Mouse (Mus musculus) neural tube, embryonic 11.5 days (tissue): Measurements from ENCODE around the gene Pde6h. TPM values are rescaled to one million over a fixed set of nuclear protein-coding genes. Genes with fewer than 3 reads are reported as not detected.

Source experiments
- ATAC-seq: fragments of 200-750 bp; cut with Nextera tagmentation; 2 replicates; pipeline ENCODE4 v1.8.0; 2017; ENCODE audit warnings: moderate number of reproducible peaks, mild to moderate bottlenecking, moderate TSS enrichment, moderate library complexity; ENCODE audit not compliant: insufficient read depth, low FRiP score, low TSS enrichment
- DNase-seq: peaks from one replicate; pipeline ENCODE4 v3.0.0-alpha.2; 2015; ENCODE audit warnings: low spot score
- H3K27ac ChIP-seq: fragments of 300-500 bp; sonication (generic); 2 replicates; pipeline ENCODE4 v1.5.1; 2014; ENCODE audit warnings: low read depth, mild to moderate bottlenecking, low read length
- H3K27me3 ChIP-seq: fragments of 300-500 bp; sonication (generic); 2 replicates; pipeline ENCODE4 v1.6.1; 2014; ENCODE audit warnings: mild to moderate bottlenecking, low read length, mixed read lengths; ENCODE audit not compliant: control insufficient read depth, insufficient read depth
- H3K36me3 ChIP-seq: fragments of 300-500 bp; sonication (generic); 2 replicates; pipeline ENCODE4 v1.6.1; 2014; ENCODE audit warnings: mild to moderate bottlenecking, low read length, moderate library complexity, mixed read lengths; ENCODE audit not compliant: control insufficient read depth, insufficient read depth
- H3K4me1 ChIP-seq: fragments of 300-500 bp; sonication (generic); 2 replicates; pipeline ENCODE4 v1.6.1; 2014; ENCODE audit warnings: low read length, mixed read lengths; ENCODE audit not compliant: control insufficient read depth, insufficient read depth
- H3K4me2 ChIP-seq: fragments of 300-500 bp; sonication (generic); 2 replicates; pipeline ENCODE4 v1.6.1; 2014; ENCODE audit warnings: low read depth, mild to moderate bottlenecking, moderate library complexity
- H3K4me3 ChIP-seq: fragments of 300-500 bp; sonication (generic); 2 replicates; pipeline ENCODE4 v1.5.1; 2014; ENCODE audit warnings: low read depth, low read length
- H3K9ac ChIP-seq: fragments of 300-500 bp; sonication (generic); 2 replicates; pipeline ENCODE4 v1.6.1; 2014; ENCODE audit warnings: mild to moderate bottlenecking, low read length
- H3K9me3 ChIP-seq: fragments of 300-500 bp; sonication (generic); 2 replicates; pipeline ENCODE4 v1.6.1; 2016; ENCODE audit warnings: low read length; ENCODE audit not compliant: control insufficient read depth
- WGBS: fragments of 180-500 bp; shearing (Covaris S2); extraction: QIAGEN DNeasy Blood & Tissue Kit; methylation state at CpG from one replicate; pipeline ENCODE4 v1.1.7; 2014; 5-methylcytosine and 5-hydroxymethylcytosine counted together
- polyA plus RNA-seq: library from polyadenylated mRNA; unstranded; fragments of >200 nt; fragmentation: Nextera tagmentation; extraction: Ambion mirVana; gene quantifications from 2 replicates; pipeline ENCODE4 v1.2.1, GENCODE M21; 2014

Pde6h gene
- polyA plus RNA-seq, 1 experiment from 2014 or later, result not detected

DNA sequence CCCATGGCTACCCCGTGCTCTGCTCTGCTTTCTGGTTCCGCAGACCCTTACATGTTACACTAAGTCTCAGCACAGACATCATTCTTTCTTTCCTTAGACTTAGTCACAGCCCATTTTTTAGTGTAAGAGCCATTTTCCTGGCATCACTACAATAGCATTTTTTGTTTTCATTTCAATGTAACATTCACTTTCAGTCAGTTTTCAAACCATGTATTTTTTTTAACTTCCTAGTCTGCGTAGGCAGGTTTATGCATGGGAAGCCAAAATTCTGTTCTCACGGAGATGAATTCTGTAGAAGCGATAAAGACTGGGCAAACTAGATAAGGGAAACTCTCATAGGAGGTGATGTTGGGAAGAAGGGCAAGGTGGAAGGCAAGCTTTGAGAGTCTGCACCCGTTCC lies 34.1 kb upstream of the Pde6h start:
- ATAC-seq (no peak), DNase-seq (no peak)
- Histone ChIP-seq H3K27ac (no peak overlapping the region), H3K4me1 (no peaks in the 10 kb centered on the region), H3K9me3 (no peaks in the 10 kb centered on the region), H3K4me3 (no peak overlapping the region), H3K9ac (no peak overlapping the region), H3K36me3 (no peaks in the 10 kb centered on the region), H3K4me2 (no peak overlapping the region), H3K27me3 (no peaks in the 10 kb centered on the region)
- whole genome bisulfite sequencing, result 90% methylated on average over 6 of the region's 6 CpGs

DNA sequence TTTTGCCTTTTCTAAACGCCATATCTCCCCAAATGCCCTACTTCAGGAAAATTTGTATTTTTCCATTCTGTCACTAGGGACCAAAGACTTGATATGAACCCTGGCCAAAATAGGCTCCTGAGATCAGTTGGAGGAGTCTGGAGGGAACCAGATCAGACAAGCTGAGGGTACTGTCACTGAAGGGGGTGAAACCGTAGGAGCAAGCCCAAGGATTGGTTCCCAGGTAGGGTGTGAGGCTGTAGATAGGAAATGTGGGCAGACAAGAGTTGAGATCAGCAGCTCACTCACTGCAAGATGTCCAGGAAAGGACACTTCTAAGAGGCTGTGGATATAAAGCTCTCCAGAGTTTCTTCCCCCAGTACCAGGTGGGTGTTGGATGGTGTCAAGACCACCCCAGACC lies 31.6 kb upstream of the Pde6h start:
- 85% methylated on average over 2 of the region's 2 CpGs for WGBS
- DNase-seq (no peak), ATAC-seq (no peak)
- H3K9ac ChIP-seq, result no peak overlapping the region
- no peak overlapping the region for H3K4me2 ChIP-seq
- H3K27ac ChIP-seq, result no peak overlapping the region
- no peaks in the 10 kb centered on the region for H3K36me3 ChIP-seq
- H3K4me1 ChIP-seq, result no peaks in the 10 kb centered on the region
- H3K4me3 ChIP-seq, result no peak overlapping the region
- no peaks in the 10 kb centered on the region for H3K27me3 ChIP-seq
- H3K9me3 ChIP-seq, result no peaks in the 10 kb centered on the region

DNA sequence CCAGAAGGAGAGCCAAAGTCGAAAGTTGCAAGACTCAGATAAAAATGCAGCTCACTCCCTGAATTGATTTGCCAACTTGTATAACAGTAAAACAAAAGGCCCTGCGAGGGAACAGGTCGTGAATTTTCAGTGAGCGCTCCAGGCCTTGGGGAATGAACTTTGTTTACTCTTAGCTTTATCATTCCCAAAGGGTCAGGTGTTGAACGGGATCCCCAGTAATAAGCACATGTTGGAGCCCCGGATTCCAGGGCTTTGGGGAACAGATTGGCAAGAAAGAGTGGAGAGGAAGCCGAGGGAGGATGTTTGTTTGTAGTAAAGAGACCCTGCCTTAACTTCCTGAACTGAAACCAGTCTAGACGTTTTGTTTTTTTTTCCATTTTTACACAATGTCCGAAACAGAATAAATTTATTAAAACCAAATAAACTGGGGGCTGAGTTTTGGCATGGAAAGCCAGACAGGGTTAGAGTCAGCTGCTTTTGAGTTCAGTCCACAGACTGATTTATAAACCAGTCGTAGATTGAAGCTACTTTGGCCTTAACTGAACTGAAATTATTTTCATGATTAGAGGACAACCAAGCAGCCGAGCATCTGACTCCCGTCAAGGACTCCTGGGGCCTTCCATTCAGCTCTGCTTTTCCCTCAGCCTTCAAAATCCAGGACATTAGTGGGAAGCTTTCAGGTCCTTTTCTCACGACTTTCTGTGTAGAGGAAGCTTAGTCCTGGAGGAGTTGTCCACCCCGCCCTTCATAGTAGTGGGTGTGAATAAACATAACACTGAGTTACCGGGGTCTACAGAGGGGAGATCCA lies 28.9 kb upstream of the Pde6h start:
- H3K36me3 ChIP-seq, result no peaks in the 10 kb centered on the region
- H3K4me2 ChIP-seq, result no peak overlapping the region
- no peak overlapping the region for H3K27ac ChIP-seq
- H3K9ac ChIP-seq, result no peak overlapping the region
- 69% methylated on average over 15 of the region's 15 CpGs for WGBS
- H3K4me1 ChIP-seq, result no peaks in the 10 kb centered on the region
- DNase-seq, result no peak
- H3K27me3 ChIP-seq, result no peaks in the 10 kb centered on the region
- no peaks in the 10 kb centered on the region for H3K9me3 ChIP-seq
- H3K4me3 ChIP-seq, result no peak overlapping the region
- ATAC-seq, result no peak

DNA sequence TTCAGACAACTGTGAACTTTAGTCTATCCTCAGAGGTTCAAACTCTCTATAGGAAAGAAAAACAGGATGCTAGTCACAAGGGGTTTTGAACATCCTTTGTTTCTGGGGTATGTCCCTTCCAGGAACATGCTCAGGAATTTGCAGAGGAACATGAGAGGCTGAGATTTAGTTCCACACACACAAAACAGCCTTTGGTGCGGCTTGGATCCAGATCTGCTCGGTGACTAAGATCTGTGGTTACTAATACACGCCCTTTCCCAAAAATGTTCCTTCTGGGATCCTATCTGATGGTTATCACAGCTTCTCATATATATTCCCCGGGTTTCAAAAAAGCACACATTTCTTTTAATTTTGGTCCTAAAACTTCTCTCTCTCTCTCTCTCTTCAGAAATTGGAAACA lies 25.8 kb upstream of the Pde6h start:
- no peaks in the 10 kb centered on the region for H3K4me1 ChIP-seq
- ATAC-seq, result no peak

DNA sequence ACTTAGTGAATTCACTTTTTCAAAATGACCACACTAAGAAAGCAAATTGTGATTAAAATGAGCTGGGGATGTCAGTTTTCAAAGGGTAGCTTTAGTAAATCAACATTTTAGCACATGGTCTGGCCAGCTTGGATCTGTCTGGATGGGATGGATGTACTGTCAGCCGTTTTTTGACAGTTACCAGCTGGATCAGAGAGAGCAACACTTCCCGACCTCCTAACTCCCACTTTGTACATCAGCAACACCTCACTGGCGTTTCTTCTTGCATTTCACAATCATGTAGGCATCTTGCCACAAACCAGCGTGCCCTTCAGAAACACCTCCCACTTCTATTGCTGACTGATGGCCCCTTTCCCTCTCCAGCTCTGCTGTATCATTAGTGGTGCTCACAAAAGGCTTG lies 25.4 kb upstream of the Pde6h start:
- no peaks in the 10 kb centered on the region for H3K36me3 ChIP-seq
- ATAC-seq, result no peak
- H3K4me3 ChIP-seq, result no peak overlapping the region
- H3K4me1 ChIP-seq, result no peaks in the 10 kb centered on the region
- H3K27me3 ChIP-seq, result no peaks in the 10 kb centered on the region
- 77% methylated on average over 4 of the region's 4 CpGs for WGBS
- no peaks in the 10 kb centered on the region for H3K9me3 ChIP-seq
- no peak for DNase-seq
- H3K4me2 ChIP-seq, result no peak overlapping the region
- H3K27ac ChIP-seq, result no peak overlapping the region
- no peak overlapping the region for H3K9ac ChIP-seq

More for the DNA sequence above, 25.8 kb upstream of the Pde6h start:
- Histone ChIP-seq H3K9ac (no peak overlapping the region), H3K4me3 (no peak overlapping the region), H3K4me2 (no peak overlapping the region), H3K36me3 (no peaks in the 10 kb centered on the region), H3K27me3 (no peaks in the 10 kb centered on the region), H3K27ac (no peak overlapping the region), H3K9me3 (no peaks in the 10 kb centered on the region)
- DNase-seq, result no peak
- 84% methylated on average over 4 of the region's 4 CpGs for WGBS

DNA sequence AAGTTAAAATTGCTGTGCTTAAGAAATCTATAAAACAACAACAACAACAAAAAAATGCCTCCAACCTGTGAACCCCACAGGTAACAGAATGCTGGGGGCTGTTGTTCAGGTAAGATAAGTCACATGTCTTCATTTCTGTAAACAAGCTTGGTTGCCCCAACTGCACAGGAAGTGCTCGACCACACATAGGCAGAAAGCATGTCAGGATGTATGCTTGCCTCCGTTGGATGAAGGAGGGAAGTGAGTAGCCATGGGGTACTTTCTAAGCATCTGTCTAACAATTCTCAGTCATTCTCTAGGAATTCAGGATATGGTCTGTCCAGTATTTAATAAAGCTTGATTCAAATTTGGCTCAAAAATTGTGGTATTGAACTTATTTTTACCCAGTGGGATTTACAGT lies 24.7 kb upstream of the Pde6h start:
- H3K4me3 ChIP-seq, result no peak overlapping the region
- no peak overlapping the region for H3K4me2 ChIP-seq
- H3K27ac ChIP-seq, result no peak overlapping the region
- ATAC-seq (no peak), DNase-seq (no peak)
- no peaks in the 10 kb centered on the region for H3K4me1 ChIP-seq
- WGBS, result 76% methylated on average over 2 of the region's 2 CpGs
- H3K27me3 ChIP-seq, result no peaks in the 10 kb centered on the region
- no peaks in the 10 kb centered on the region for H3K9me3 ChIP-seq
- H3K9ac ChIP-seq, result no peak overlapping the region
- no peaks in the 10 kb centered on the region for H3K36me3 ChIP-seq

DNA sequence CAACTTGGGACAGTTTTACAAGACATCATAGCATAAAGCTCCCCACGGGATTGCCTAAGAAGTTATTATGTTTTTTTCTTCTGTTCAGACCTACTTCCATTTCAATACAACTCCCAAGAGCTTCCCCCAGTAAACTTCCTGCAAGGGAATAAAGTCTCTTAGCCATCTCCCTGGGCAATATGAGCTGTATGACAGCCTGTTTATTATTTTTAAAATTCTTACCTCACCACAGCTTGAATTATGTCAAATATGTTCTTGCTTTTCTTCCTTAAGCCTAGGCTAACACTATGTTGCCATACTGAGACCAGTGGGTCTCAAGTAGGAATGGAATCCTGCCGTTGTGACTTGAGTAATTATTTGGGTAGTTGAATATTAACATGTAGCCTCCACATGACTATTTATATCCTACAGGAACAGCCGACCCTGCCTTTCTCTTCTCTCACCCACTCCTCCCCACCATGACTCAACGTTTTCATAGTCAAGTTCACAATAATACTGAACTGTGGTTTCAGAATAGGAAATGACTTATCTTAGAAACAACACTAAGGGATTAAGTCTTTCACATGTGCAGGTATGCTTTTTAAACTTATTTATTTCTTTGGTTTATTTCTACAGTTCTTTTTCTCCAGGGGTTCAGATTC lies 23.1 kb upstream of the Pde6h start:
- no peaks in the 10 kb centered on the region for H3K36me3 ChIP-seq
- H3K9ac ChIP-seq, result no peak overlapping the region
- H3K27ac ChIP-seq, result no peak overlapping the region
- H3K4me2 ChIP-seq, result no peak overlapping the region
- H3K9me3 ChIP-seq, result no peaks in the 10 kb centered on the region
- 85% methylated on average over 4 of the region's 4 CpGs for WGBS
- H3K4me3 ChIP-seq, result no peak overlapping the region
- H3K27me3 ChIP-seq, result no peaks in the 10 kb centered on the region
- ATAC-seq (no peak), DNase-seq (no peak)
- H3K4me1 ChIP-seq, result no peaks in the 10 kb centered on the region

DNA sequence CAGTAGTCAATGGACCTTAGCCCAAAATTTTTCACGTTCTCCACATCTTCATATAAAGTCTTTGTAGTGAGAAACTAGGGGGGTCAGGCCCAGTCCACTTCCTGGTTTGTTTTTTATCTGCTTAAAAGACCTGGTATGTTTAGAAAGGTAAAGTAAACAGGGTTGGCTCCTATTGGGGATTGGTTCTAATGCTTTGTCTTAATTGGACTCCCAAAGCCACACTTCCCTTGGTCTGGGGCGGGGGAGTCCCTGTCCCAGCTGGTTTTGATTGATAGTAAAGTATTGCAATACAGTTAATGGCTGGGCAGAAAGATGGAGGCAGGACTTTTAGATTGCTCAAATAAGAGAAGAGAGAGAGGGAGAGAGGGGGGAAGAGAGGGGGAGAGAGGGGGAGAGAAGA lies 22.6 kb upstream of the Pde6h start:
- H3K4me3 ChIP-seq, result no peak overlapping the region
- DNase-seq, result no peak
- H3K36me3 ChIP-seq, result no peaks in the 10 kb centered on the region
- no peak for ATAC-seq
- H3K27me3 ChIP-seq, result no peaks in the 10 kb centered on the region
- H3K27ac ChIP-seq, result no peak overlapping the region
- H3K4me1 ChIP-seq, result no peaks in the 10 kb centered on the region
- H3K4me2 ChIP-seq, result no peak overlapping the region
- H3K9me3 ChIP-seq, result no peaks in the 10 kb centered on the region
- no peak overlapping the region for H3K9ac ChIP-seq
- WGBS, result 87% methylated on average over 2 of the region's 2 CpGs

DNA sequence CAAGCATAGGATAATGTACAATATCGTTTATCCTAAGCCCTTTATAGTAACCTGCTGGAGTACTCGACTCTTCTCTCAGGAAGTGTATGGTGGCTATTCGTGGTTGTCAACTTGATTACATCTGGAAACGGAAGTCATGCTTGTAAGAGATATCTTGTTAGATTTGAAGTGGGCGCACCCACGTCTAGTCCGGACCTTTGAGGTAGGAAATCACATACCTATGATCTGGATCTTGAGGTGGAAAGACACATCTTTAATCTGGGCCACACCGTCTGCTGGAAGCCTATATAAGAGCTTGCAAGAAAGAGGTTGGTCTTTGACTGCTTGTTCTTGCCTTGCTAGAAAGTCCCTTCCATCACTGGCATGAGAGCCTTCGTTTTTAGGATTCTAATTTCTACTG lies 21.1 kb upstream of the Pde6h start:
- H3K27ac ChIP-seq, result no peak overlapping the region
- ATAC-seq, result no peak
- H3K36me3 ChIP-seq, result no peaks in the 10 kb centered on the region

More for the DNA sequence above, 21.1 kb upstream of the Pde6h start:
- DNase-seq, result no peak
- no peaks in the 10 kb centered on the region for H3K4me1 ChIP-seq
- H3K4me2 ChIP-seq, result no peak overlapping the region
- no peak overlapping the region for H3K4me3 ChIP-seq
- no peaks in the 10 kb centered on the region for H3K27me3 ChIP-seq
- WGBS, result 92% methylated on average over 9 of the region's 9 CpGs
- H3K9ac ChIP-seq, result no peak overlapping the region
- no peaks in the 10 kb centered on the region for H3K9me3 ChIP-seq
